Mouse (Mus musculus): ENCODE data around the gene Pde8a. TPM values are rescaled to one million over a fixed set of nuclear protein-coding genes. Genes with fewer than 3 reads are reported as not detected.

The Pde8a gene
- polyA plus RNA-seq, 1 experiment from 2014 or later: 2.9 TPM

DNA sequence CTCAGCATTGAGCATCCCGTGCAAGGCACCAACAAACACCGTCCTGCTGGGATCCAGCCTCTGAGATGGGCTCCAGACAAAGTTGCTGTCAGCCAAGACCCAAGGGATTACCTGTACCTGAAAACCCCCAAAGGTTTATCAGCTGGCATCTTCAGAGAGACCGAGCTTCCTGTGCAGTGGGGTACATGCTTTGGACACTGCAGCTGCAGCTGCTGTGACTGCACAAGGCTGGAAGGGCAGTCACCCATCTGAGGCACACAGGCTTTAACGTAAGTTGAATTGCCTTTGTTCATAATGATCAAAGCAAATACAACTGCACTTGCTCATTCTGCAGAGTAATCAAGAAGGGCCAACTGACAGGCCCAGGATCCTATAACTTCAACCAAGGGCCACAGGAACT, 138.4 kb downstream of the Pde8a start:
- no peak for ATAC-seq (ENCODE audit: extremely low read depth, insufficient number of reproducible peaks, low FRiP score, low TSS enrichment)
- H3K4me3 ChIP-seq: no peak overlapping the region
- H3K9me3 ChIP-seq: no peaks in the 10 kb centered on the region
- 77% methylated on average over 4 of the region's 4 CpGs for WGBS
- peaks cover 13% of the 10 kb centered on the region for H3K27me3 ChIP-seq (replicated peaks)
- no peak overlapping the region for H3K9ac ChIP-seq
- H3K4me1 ChIP-seq: no peaks in the 10 kb centered on the region
- no peak overlapping the region for H3K27ac ChIP-seq (replicated peaks)
- H3K4me2 ChIP-seq: no peak overlapping the region
- no peaks in the 10 kb centered on the region for H3K36me3 ChIP-seq

- Histone ChIP-seq H3K9me3 (no peaks in the 10 kb centered on the region), H3K4me2 (no peak overlapping the region), H3K4me3 (no peak overlapping the region), H3K4me1 (no peaks in the 10 kb centered on the region), H3K36me3 (no peaks in the 10 kb centered on the region), H3K9ac (no peak overlapping the region), H3K27ac (replicated peaks) (no peak overlapping the region), H3K27me3 (replicated peaks) (peaks cover 2% of the 10 kb centered on the region; the same call in 1 of the 2 replicates)
- WGBS: 79% methylated on average over 7 of the region's 7 CpGs
- no peak for ATAC-seq (ENCODE audit: extremely low read depth, insufficient number of reproducible peaks, low FRiP score, low TSS enrichment)
Measured at GRCm38 (mm10) chr7:81355746-81356145, 142.3 kb downstream of the Pde8a start.

- no peak overlapping the region for H3K4me3 ChIP-seq
- H3K36me3 ChIP-seq: no peaks in the 10 kb centered on the region
- H3K27ac ChIP-seq (replicated peaks): no peak overlapping the region
- H3K4me2 ChIP-seq: no peak overlapping the region
- H3K4me1 ChIP-seq: no peaks in the 10 kb centered on the region
- H3K27me3 ChIP-seq (replicated peaks): 0 out of 2 replicates have a peak, but pooled peaks cover 1% of the 10 kb centered on the region
- no peak for ATAC-seq (ENCODE audit: extremely low read depth, insufficient number of reproducible peaks, low FRiP score, low TSS enrichment)
- H3K9me3 ChIP-seq: no peaks in the 10 kb centered on the region
- WGBS: 71% methylated on average over 1 of the region's 1 CpGs
- no peak overlapping the region for H3K9ac ChIP-seq
Measured at GRCm38 (mm10) chr7:81356360-81356759, 143.0 kb downstream of the Pde8a start.

DNA sequence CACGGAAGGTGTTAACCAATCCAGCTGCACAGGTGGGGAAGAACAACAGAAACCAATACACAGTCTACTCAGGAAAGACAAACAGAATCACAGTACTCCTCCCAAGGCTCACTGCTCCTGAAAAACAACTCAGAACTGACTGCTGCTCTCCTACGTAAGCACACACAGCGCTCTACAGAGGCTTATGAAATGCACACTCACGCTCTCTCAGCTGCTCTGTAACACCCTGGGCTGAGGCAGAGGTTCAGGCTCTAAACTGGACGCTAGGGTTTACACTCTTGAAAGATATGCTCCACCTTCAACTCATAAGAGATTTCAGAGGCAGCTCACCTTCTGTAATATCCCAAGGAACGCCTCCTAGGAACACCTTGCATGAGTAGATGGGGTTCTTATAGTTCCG, 143.6 kb downstream of the Pde8a start:
- no peak overlapping the region for H3K9ac ChIP-seq
- ATAC-seq (ENCODE audit: extremely low read depth, insufficient number of reproducible peaks, low FRiP score, low TSS enrichment): no peak
- no peaks in the 10 kb centered on the region for H3K4me1 ChIP-seq
- H3K4me2 ChIP-seq: no peak overlapping the region
- H3K27ac ChIP-seq (replicated peaks): no peak overlapping the region
- H3K4me3 ChIP-seq: no peak overlapping the region
- WGBS: 74% methylated on average over 7 of the region's 7 CpGs
- H3K9me3 ChIP-seq: no peaks in the 10 kb centered on the region
- H3K36me3 ChIP-seq: no peaks in the 10 kb centered on the region
- H3K27me3 ChIP-seq (replicated peaks): 0 out of 2 replicates have a peak, but pooled peaks cover 3% of the 10 kb centered on the region

GRCm38 (mm10) chr7:81367946-81368345, 154.6 kb downstream of the Pde8a start:
- Histone ChIP-seq H3K36me3 (no peaks in the 10 kb centered on the region), H3K9me3 (no peaks in the 10 kb centered on the region), H3K27ac (replicated peaks) (no peak overlapping the region), H3K9ac (no peak overlapping the region), H3K4me1 (peaks cover 9% of the 10 kb centered on the region), H3K4me2 (no peak overlapping the region), H3K27me3 (replicated peaks) (peaks cover 39% of the 10 kb centered on the region), H3K4me3 (no peak overlapping the region)
- WGBS: 63% methylated on average over 3 of the region's 3 CpGs
- no peak for ATAC-seq (ENCODE audit: extremely low read depth, insufficient number of reproducible peaks, low FRiP score, low TSS enrichment)

DNA sequence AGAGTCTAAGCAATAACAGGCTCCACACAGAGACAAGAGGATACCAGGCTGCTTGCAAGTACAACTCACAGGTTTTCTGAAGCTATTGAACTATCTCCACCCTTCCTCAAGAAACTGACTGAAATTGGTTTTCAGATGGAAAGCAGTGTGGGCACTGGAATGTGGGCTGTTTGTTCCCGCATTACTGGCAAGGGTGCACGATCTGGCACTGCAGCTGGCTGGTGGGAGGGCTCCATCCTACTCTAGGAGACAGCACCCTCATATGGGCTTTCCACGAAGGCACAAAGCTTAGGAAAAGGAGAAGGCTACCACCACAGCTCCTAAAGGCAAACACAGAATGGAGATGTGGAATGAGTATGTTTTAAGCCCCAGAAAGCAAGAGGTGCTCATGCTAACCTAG, 156.3 kb downstream of the Pde8a start:
- 48% methylated on average over 3 of the region's 3 CpGs for WGBS
- Histone ChIP-seq H3K27ac (replicated peaks) (no peak overlapping the region), H3K36me3 (no peaks in the 10 kb centered on the region), H3K27me3 (replicated peaks) (peaks cover 42% of the 10 kb centered on the region), H3K9me3 (no peaks in the 10 kb centered on the region), H3K4me2 (no peak overlapping the region), H3K4me3 (no peak overlapping the region), H3K4me1 (peaks cover 9% of the 10 kb centered on the region), H3K9ac (no peak overlapping the region)
- no peak for ATAC-seq (ENCODE audit: extremely low read depth, insufficient number of reproducible peaks, low FRiP score, low TSS enrichment)

GRCm38 (mm10) chr7:81371811-81372210, 158.4 kb downstream of the Pde8a start:
- Histone ChIP-seq H3K27ac (replicated peaks) (no peak overlapping the region), H3K9ac (no peak overlapping the region), H3K27me3 (replicated peaks) (peaks cover 36% of the 10 kb centered on the region; the same call in 1 of the 2 replicates), H3K4me3 (no peak overlapping the region), H3K9me3 (no peaks in the 10 kb centered on the region), H3K4me2 (peak overlapping the region; percentile 65; the same call in 1 of the 2 replicates), H3K4me1 (peaks cover 9% of the 10 kb centered on the region), H3K36me3 (no peaks in the 10 kb centered on the region)
- no peak for ATAC-seq (ENCODE audit: extremely low read depth, insufficient number of reproducible peaks, low FRiP score, low TSS enrichment)
- 20% methylated on average over 5 of the region's 5 CpGs for WGBS

DNA sequence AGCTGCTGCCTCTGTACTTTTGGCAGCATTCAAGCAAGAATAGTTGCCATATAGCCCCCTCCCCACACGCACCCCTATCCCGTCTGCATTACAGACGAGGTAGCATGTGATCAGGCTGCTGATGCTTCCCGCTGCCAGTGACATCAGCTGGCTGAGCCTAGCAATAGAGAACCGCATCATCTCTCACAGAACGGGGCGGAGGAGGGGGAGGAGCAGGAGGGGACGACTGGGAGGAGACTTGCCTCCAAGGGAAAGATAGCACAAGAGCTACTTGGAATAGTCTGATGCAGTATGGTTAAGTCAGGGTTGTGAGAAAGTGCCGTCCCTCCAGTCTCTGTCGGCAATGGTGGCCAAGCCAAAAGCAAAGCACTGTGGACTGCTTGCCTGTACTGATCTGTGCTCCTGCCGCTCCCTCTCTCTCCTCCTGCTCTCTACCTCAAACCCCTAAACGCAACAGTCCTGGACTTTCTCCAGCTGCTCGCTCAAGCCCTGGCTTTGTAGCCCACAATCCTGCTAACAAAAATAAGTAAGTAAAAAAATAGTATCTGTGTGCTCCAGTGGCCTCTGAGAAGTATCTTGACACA, 159.0 kb downstream of the Pde8a start:
- ATAC-seq (ENCODE audit: extremely low read depth, insufficient number of reproducible peaks, low FRiP score, low TSS enrichment): 0 out of 2 replicates have a peak, but pooled peaks have one; percentile 42
- no peaks in the 10 kb centered on the region for H3K9me3 ChIP-seq
- H3K4me1 ChIP-seq: peaks cover 9% of the 10 kb centered on the region
- H3K36me3 ChIP-seq: no peaks in the 10 kb centered on the region
- H3K27ac ChIP-seq (replicated peaks): no peak overlapping the region
- peak overlapping the region; percentile 65 for H3K4me2 ChIP-seq
- peaks cover 33% of the 10 kb centered on the region; the same call in 1 of the 2 replicates for H3K27me3 ChIP-seq (replicated peaks)
- H3K9ac ChIP-seq: peak overlapping the region; percentile 59
- WGBS: 5% methylated on average over 13 of the region's 13 CpGs
- H3K4me3 ChIP-seq: peak overlapping the region; percentile 36

GRCm38 (mm10) chr7:81379363-81379762, 166.0 kb downstream of the Pde8a start:
- Histone ChIP-seq H3K4me3 (no peak overlapping the region), H3K4me2 (no peak overlapping the region), H3K27me3 (replicated peaks) (no peaks in the 10 kb centered on the region), H3K4me1 (no peaks in the 10 kb centered on the region), H3K9me3 (no peaks in the 10 kb centered on the region), H3K27ac (replicated peaks) (no peak overlapping the region), H3K36me3 (no peaks in the 10 kb centered on the region), H3K9ac (no peak overlapping the region)
- ATAC-seq (ENCODE audit: extremely low read depth, insufficient number of reproducible peaks, low FRiP score, low TSS enrichment): no peak
- 55% methylated on average over 1 of the region's 1 CpGs for WGBS

Other genes starting within 250 kb of the Pde8a start
- 6.6 and 8.5 TPM in 2 replicates for gene Zfp592, start 219.9 kb upstream of the Pde8a start, polyA plus RNA-seq (2015; fragmentation: Nextera tagmentation; extraction: Ambion mirVana)
- gene Alpk3, start 156.0 kb upstream of the Pde8a start, polyA plus RNA-seq (2015; fragmentation: Nextera tagmentation; extraction: Ambion mirVana): 21.4 and 23.5 TPM in 2 replicates
- gene Slc28a1, start 98.8 kb upstream of the Pde8a start, polyA plus RNA-seq (2015; fragmentation: Nextera tagmentation; extraction: Ambion mirVana): 0.05 and 0.11 TPM in 2 replicates
- gene Rps17, start 131.7 kb downstream of the Pde8a start, polyA plus RNA-seq (2015; fragmentation: Nextera tagmentation; extraction: Ambion mirVana): 944 and 1,024 TPM in 2 replicates
- gene Cpeb1, start 241.9 kb downstream of the Pde8a start, polyA plus RNA-seq (2015; fragmentation: Nextera tagmentation; extraction: Ambion mirVana): 2.4 and 4.1 TPM in 2 replicates